Mouse (Mus musculus) forebrain, embryonic 13.5 days (tissue): Measurements from ENCODE around the gene Ctnnd2. TPM values are rescaled to one million over a fixed set of nuclear protein-coding genes. Genes with fewer than 3 reads are reported as not detected.

Experiments
- ATAC-seq: fragments of 200-750 bp; cut with Nextera tagmentation; 2 replicates; pipeline ENCODE4 v1.8.0; 2017
- H3K27ac ChIP-seq: fragments of 300-500 bp; sonication (generic); 2 replicates; pipeline ENCODE4 v1.5.1; 2015; ENCODE audit warnings: inconsistent platforms, mild to moderate bottlenecking, moderate library complexity
- H3K27me3 ChIP-seq: fragments of 300-500 bp; sonication (generic); 2 replicates; pipeline ENCODE4 v1.6.1; 2015; ENCODE audit warnings: mild to moderate bottlenecking, inconsistent platforms
- H3K36me3 ChIP-seq: fragments of 300-500 bp; sonication (generic); 2 replicates; pipeline ENCODE4 v1.6.1; 2015; ENCODE audit warnings: mild to moderate bottlenecking, inconsistent platforms; ENCODE audit not compliant: poor library complexity, severe bottlenecking
- H3K4me1 ChIP-seq: fragments of 300-500 bp; sonication (generic); 2 replicates; pipeline ENCODE4 v1.6.1; 2015; ENCODE audit warnings: inconsistent platforms
- H3K4me2 ChIP-seq: fragments of 300-500 bp; sonication (generic); 2 replicates; pipeline ENCODE4 v1.6.1; 2015; ENCODE audit warnings: inconsistent platforms, mild to moderate bottlenecking, moderate library complexity
- H3K4me3 ChIP-seq: fragments of 300-500 bp; sonication (generic); 2 replicates; pipeline ENCODE4 v1.5.1; 2015; ENCODE audit warnings: mild to moderate bottlenecking, inconsistent platforms
- H3K9ac ChIP-seq: fragments of 300-500 bp; sonication (generic); 2 replicates; pipeline ENCODE4 v1.6.1; 2015; ENCODE audit warnings: mild to moderate bottlenecking, inconsistent platforms
- H3K9me3 ChIP-seq: fragments of 300-500 bp; sonication (generic); replicated peaks from 2 replicates; pipeline ENCODE4 v1.6.1; 2016; ENCODE audit warnings: inconsistent platforms
- WGBS: fragments of 180-500 bp; shearing (Covaris S2); methylation state at CpG from one replicate; pipeline ENCODE4 v1.1.7; 2015; 5-methylcytosine and 5-hydroxymethylcytosine counted together
- polyA plus RNA-seq: library from polyadenylated mRNA; unstranded; fragments of >200 nt; fragmentation: Nextera tagmentation; extraction: Ambion mirVana; gene quantifications from 2 replicates; pipeline ENCODE4 v1.2.1, GENCODE M21; 2015

The Ctnnd2 gene
- polyA plus RNA-seq, 1 experiment from 2014 or later, result 60.4 TPM

DNA sequence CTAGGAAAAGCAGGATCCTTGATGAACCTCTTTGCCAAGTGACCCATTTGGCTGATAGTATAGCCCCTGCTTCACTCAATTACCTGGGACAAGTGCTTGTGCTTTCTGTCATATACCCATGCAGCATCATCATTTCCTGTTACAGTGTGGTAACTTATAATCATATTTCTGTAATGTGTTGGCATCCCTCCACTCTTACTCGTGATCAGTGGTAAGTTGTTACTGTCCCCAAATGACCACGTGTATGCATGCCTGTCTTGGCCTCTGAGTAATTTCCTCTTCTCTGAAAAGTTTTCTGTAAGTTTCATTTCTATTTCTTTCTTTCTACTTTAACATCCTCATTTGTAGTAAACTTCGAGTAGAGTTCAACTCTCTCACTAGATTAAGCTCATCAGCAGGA lies 296.4 kb downstream of the Ctnnd2 start:
- H3K4me2 ChIP-seq, result no peak overlapping the region
- no peaks in the 10 kb centered on the region for H3K27me3 ChIP-seq
- H3K4me1 ChIP-seq, result peaks cover 11% of the 10 kb centered on the region
- no peak overlapping the region for H3K9ac ChIP-seq
- no peak for ATAC-seq
- no peaks in the 10 kb centered on the region for H3K36me3 ChIP-seq
- 89% methylated on average over 3 of the region's 3 CpGs for WGBS
- no peak overlapping the region for H3K27ac ChIP-seq
- H3K4me3 ChIP-seq, result no peak overlapping the region
- no peaks in the 10 kb centered on the region for H3K9me3 ChIP-seq

DNA sequence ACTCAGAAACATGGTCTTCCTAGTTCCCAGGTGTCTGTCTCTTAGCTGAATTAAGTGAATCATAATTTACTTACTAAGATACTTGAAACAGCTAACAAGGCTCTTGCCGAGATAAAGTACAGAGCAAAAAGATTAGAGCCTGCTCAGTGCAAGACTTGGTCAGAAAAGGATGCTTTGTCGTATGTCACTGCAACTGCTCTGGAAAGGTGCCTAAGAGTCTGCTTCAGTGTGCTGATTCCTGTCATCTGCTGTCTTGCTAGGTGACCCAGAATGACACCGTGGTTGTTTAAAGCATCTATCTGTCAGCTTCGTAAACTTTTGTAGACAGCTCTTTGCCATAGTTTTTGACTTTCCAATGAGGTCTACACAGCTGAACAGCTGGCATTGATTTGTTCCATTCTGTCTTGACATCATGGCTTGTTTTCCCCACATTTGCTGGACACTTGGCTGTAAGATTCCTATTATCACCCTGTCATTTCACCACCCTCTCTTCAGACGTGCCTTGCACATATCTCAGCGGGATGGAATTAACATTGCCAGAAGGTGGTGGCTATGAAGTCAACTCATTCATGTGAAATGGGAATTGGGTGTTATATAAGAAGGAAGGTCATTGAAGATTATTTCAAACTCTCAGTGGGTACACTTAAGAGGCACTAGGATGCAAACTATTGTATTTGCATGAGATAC lies 299.0 kb downstream of the Ctnnd2 start:
- Histone ChIP-seq H3K9ac (no peak overlapping the region), H3K9me3 (no peaks in the 10 kb centered on the region), H3K36me3 (no peaks in the 10 kb centered on the region), H3K27me3 (no peaks in the 10 kb centered on the region), H3K4me3 (no peak overlapping the region), H3K4me2 (no peak overlapping the region), H3K27ac (no peak overlapping the region), H3K4me1 (peaks cover 11% of the 10 kb centered on the region)
- WGBS, result 80% methylated on average over 6 of the region's 6 CpGs
- ATAC-seq, result peak; percentile 33; the same call in 1 of the 2 replicates

DNA sequence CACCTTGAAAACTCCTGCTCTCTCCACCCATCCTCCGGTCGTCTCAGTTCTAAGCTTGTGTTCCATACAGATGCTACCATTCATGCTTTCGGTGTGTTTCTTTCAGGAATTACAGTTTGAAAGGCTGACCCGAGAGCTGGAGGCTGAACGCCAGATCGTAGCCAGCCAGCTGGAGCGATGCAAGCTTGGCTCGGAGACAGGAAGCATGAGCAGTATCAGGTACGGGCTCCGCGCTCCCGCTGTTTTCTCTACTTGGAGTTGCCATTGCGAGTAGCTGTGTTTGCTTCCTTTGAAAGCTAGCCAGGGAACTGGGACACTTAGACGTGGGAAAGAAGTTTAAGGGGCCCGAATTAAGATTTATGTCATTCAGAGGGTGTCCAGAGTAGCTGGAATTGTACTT lies 308.3 kb downstream of the Ctnnd2 start:
- H3K4me2 ChIP-seq, result 0 out of 2 replicates have a peak overlapping the region, but pooled peaks have one; percentile 10
- peak; percentile 81 for ATAC-seq

DNA sequence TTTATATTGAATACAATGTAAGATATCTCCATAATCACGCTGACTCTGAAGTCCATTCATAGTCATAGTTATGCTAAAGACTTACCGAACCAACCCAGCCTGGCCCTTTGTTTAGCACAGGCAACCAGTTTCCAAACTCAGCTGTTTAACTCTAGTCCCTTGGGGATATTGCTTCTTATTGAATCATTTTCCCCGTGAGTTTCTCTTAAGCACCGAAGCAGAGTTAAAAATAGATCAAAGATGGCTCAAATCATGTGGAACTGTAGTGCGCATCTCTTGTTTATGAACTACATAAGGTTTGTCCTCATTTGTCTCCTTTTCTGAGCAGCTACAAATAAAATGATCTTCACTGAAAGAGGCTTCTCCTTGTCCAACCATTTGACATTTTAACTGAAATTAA lies 334.1 kb downstream of the Ctnnd2 start:
- no peaks in the 10 kb centered on the region for H3K27me3 ChIP-seq
- no peak for ATAC-seq
- H3K4me3 ChIP-seq, result no peak overlapping the region
- no peak overlapping the region for H3K27ac ChIP-seq
- WGBS, result 66% methylated on average over 5 of the region's 5 CpGs
- H3K9ac ChIP-seq, result no peak overlapping the region
- no peak overlapping the region for H3K4me2 ChIP-seq
- H3K36me3 ChIP-seq, result peaks cover 3% of the 10 kb centered on the region; the same call in 1 of the 2 replicates
- H3K9me3 ChIP-seq, result no peaks in the 10 kb centered on the region
- H3K4me1 ChIP-seq, result no peaks in the 10 kb centered on the region

More for the DNA sequence above, 308.3 kb downstream of the Ctnnd2 start:
- H3K4me3 ChIP-seq, result no peak overlapping the region
- 60% methylated on average over 15 of the region's 15 CpGs for WGBS
- H3K27me3 ChIP-seq, result no peaks in the 10 kb centered on the region
- H3K9ac ChIP-seq, result no peak overlapping the region
- peaks cover 15% of the 10 kb centered on the region for H3K4me1 ChIP-seq
- H3K9me3 ChIP-seq, result no peaks in the 10 kb centered on the region
- H3K27ac ChIP-seq, result peak overlapping the region; percentile 44
- H3K36me3 ChIP-seq, result no peaks in the 10 kb centered on the region

DNA sequence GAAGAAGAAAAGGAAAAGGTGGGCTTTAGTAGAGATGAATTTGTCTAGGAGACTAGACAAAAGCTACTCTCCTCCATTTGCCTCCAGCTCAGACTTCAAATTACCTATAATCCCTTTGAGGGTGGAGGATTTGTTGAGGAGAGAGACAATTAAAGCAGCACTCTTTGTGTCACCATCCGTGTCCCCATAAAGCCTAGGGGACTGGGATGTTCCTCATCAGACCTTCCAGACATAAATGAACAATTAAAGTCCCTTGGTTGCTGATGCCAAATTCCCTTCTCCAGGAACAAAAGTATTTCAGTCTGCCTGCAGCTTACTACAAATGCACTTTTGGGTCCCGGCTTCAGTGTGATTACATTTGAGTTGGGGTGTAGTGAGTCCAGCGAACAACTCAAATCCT lies 340.1 kb downstream of the Ctnnd2 start:
- no peak for ATAC-seq
- Histone ChIP-seq H3K4me3 (no peak overlapping the region), H3K27ac (no peak overlapping the region), H3K27me3 (no peaks in the 10 kb centered on the region), H3K4me2 (no peak overlapping the region), H3K9ac (no peak overlapping the region), H3K36me3 (no peaks in the 10 kb centered on the region), H3K9me3 (no peaks in the 10 kb centered on the region), H3K4me1 (peaks cover 32% of the 10 kb centered on the region)
- WGBS, result 9% methylated on average over 3 of the region's 3 CpGs

GRCm38 (mm10) chr15:30513122-30513521 lies 340.7 kb downstream of the Ctnnd2 start:
- H3K27ac ChIP-seq, result no peak overlapping the region

DNA sequence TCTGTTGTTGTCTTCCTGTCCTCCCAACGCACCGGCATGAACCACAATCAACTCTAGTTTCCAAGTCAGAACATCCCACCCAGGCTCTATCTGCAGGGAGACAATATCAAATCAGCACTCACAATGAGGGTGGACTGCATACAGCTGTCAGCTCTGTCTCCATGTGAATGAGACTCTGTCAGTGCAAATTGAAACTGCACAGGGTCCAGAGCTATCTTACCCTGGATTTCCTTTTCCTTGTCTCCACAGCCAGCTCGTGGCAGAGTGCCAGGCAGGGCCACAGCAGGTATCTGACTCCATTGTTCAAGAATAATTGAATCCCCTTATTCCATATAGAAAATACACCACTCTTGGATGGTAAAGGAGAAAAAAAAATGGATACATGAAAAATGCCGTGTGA lies 343.0 kb downstream of the Ctnnd2 start:
- 38% methylated on average over 4 of the region's 4 CpGs for WGBS
- ATAC-seq, result peak; percentile 56; the same call in 1 of the 2 replicates
- Histone ChIP-seq H3K36me3 (no peaks in the 10 kb centered on the region), H3K27me3 (no peaks in the 10 kb centered on the region), H3K4me2 (no peak overlapping the region), H3K4me3 (no peak overlapping the region), H3K9ac (no peak overlapping the region), H3K9me3 (no peaks in the 10 kb centered on the region), H3K27ac (peak overlapping the region; percentile 7; the same call in 1 of the 2 replicates), H3K4me1 (peaks cover 32% of the 10 kb centered on the region)

More at GRCm38 (mm10) chr15:30513122-30513521, 340.7 kb downstream of the Ctnnd2 start:
- Histone ChIP-seq H3K9me3 (no peaks in the 10 kb centered on the region), H3K9ac (no peak overlapping the region), H3K4me3 (no peak overlapping the region), H3K4me2 (no peak overlapping the region), H3K36me3 (no peaks in the 10 kb centered on the region), H3K27me3 (no peaks in the 10 kb centered on the region), H3K4me1 (peaks cover 32% of the 10 kb centered on the region)
- ATAC-seq, result peak; percentile 51; the same call in 1 of the 2 replicates

GRCm38 (mm10) chr15:30541459-30541858 lies 369.1 kb downstream of the Ctnnd2 start:
- ATAC-seq, result no peak
- H3K9me3 ChIP-seq, result no peaks in the 10 kb centered on the region

GRCm38 (mm10) chr15:30548263-30548662 lies 375.9 kb downstream of the Ctnnd2 start:
- Histone ChIP-seq H3K9ac (no peak overlapping the region), H3K27ac (no peak overlapping the region), H3K36me3 (no peaks in the 10 kb centered on the region), H3K4me2 (no peak overlapping the region), H3K9me3 (no peaks in the 10 kb centered on the region), H3K4me3 (no peak overlapping the region), H3K4me1 (peaks cover 3% of the 10 kb centered on the region; the same call in 1 of the 2 replicates), H3K27me3 (no peaks in the 10 kb centered on the region)
- no peak for ATAC-seq
- WGBS, result 84% methylated on average over 4 of the region's 4 CpGs

More at GRCm38 (mm10) chr15:30541459-30541858, 369.1 kb downstream of the Ctnnd2 start:
- Histone ChIP-seq H3K4me3 (no peak overlapping the region), H3K9ac (no peak overlapping the region), H3K36me3 (no peaks in the 10 kb centered on the region), H3K27me3 (no peaks in the 10 kb centered on the region), H3K4me2 (no peak overlapping the region), H3K4me1 (no peaks in the 10 kb centered on the region), H3K27ac (no peak overlapping the region)
- 88% methylated on average over 5 of the region's 5 CpGs for WGBS

GRCm38 (mm10) chr15:30550956-30551355 lies 378.6 kb downstream of the Ctnnd2 start:
- Histone ChIP-seq H3K27me3 (no peaks in the 10 kb centered on the region), H3K4me1 (peaks cover 3% of the 10 kb centered on the region; the same call in 1 of the 2 replicates), H3K36me3 (no peaks in the 10 kb centered on the region), H3K4me2 (no peak overlapping the region), H3K9ac (no peak overlapping the region), H3K27ac (no peak overlapping the region), H3K4me3 (no peak overlapping the region), H3K9me3 (no peaks in the 10 kb centered on the region)
- ATAC-seq, result no peak
- 87% methylated on average over 12 of the region's 12 CpGs for WGBS

DNA sequence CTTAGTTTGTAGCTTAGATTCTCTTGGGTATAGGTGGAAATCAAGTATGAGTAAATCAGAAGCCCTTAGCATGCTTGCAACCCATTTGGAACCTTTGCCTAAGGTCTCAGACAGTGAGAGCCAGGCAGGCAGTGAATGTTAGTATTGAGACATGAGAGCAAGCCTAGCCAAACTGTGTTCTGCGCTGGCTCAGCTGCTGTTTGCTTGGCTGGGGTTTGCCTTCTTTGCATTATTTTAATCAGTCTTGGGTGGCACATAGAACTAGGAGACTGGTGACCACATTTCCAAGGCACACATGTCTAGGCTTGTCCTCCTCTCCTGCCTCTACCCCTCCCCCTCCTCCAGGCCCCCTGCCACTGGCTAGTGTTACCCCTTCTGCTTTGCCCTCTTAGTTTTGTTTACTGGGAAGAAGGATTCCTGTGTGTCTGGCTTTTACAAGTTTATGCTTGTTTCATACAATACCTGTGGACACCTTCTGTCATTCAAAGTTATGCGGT lies 381.6 kb downstream of the Ctnnd2 start:
- 81% methylated on average over 2 of the region's 2 CpGs for WGBS

GRCm38 (mm10) chr15:30555787-30556186 lies 383.4 kb downstream of the Ctnnd2 start:
- Histone ChIP-seq H3K9ac (no peak overlapping the region), H3K4me1 (no peaks in the 10 kb centered on the region), H3K27ac (no peak overlapping the region), H3K27me3 (no peaks in the 10 kb centered on the region), H3K9me3 (no peaks in the 10 kb centered on the region), H3K4me3 (no peak overlapping the region), H3K4me2 (no peak overlapping the region), H3K36me3 (no peaks in the 10 kb centered on the region)
- WGBS, result 91% methylated on average over 2 of the region's 2 CpGs
- no peak for ATAC-seq

More for the DNA sequence above, 381.6 kb downstream of the Ctnnd2 start:
- no peaks in the 10 kb centered on the region for H3K9me3 ChIP-seq
- H3K27ac ChIP-seq, result no peak overlapping the region
- no peaks in the 10 kb centered on the region for H3K36me3 ChIP-seq
- H3K4me1 ChIP-seq, result no peaks in the 10 kb centered on the region
- H3K27me3 ChIP-seq, result no peaks in the 10 kb centered on the region
- H3K4me2 ChIP-seq, result no peak overlapping the region
- peak; percentile 28; the same call in 1 of the 2 replicates for ATAC-seq
- no peak overlapping the region for H3K4me3 ChIP-seq
- H3K9ac ChIP-seq, result no peak overlapping the region
